Mouse (Mus musculus) embryonic fibroblast, embryonic 13.5 days (primary cell): Measurements from ENCODE around the gene Ddhd1.

Experiments used
- CTCF ChIP-seq: IDR thresholded peaks from 2 replicates; pipeline ENCODE4 v1.5.1; 2011; ENCODE audit warnings: mild to moderate bottlenecking, control low read depth, low read length, moderate library complexity, borderline replicate concordance; ENCODE audit not compliant: insufficient read depth
- POLR2A ChIP-seq: IDR thresholded peaks from 2 replicates; pipeline ENCODE4 v1.6.1; 2011; ENCODE audit warnings: low read depth, mild to moderate bottlenecking, control low read depth, low read length, moderate library complexity

DNA sequence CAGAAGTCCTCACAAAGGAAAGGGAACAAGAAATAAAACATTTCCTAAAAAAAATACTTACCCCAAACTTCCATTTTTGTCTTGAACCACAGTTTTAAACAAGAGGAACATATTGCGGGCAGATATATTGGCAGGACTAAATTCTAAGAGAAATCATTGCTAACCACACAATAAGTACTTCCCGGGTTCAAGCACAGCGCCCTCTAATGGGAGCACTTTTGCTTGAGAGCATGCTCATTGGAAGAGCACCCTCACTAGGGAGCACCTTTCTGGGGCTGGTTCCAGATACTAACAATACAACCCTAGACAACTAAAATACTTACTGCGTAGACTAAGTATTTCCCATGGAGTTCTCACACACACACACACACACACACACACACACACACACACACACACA is 105.5 kb downstream of the Ddhd1 start:
- TF ChIP-seq CTCF (no peak), POLR2A (no peak)
